Mouse (Mus musculus) heart, embryonic 15.5 days (tissue): ENCODE measurements at regions not wholly inside any gene's neighbourhood (a gene's known extent, or its start where the extent isn't known, plus 50 kb on each side); places are given as distances from the start of the nearest gene placed in this dataset.
"Not testable (repeated sequence)": the region's sequence is repeated elsewhere in the genome, so short reads cannot be mapped to it uniquely, and the experiment has no call there.

Experiments
- ATAC-seq: fragments of 200-750 bp; cut with Nextera tagmentation; replicated peaks from 2 replicates; pipeline ENCODE4 v1.8.0; 2017; ENCODE audit warnings: low read depth, moderate TSS enrichment; ENCODE audit not compliant: insufficient number of reproducible peaks, insufficient read depth, low FRiP score
- H3K27ac ChIP-seq: fragments of 300-500 bp; sonication (generic); 2 replicates; pipeline ENCODE4 v1.5.1; 2015; ENCODE audit warnings: mild to moderate bottlenecking, inconsistent platforms
- H3K27me3 ChIP-seq: fragments of 300-500 bp; sonication (generic); 2 replicates; pipeline ENCODE4 v1.6.1; 2015; ENCODE audit warnings: inconsistent platforms
- H3K36me3 ChIP-seq: fragments of 300-500 bp; sonication (generic); 2 replicates; pipeline ENCODE4 v1.6.1; 2015; ENCODE audit warnings: mild to moderate bottlenecking, inconsistent platforms
- H3K4me1 ChIP-seq: fragments of 300-500 bp; sonication (generic); replicated peaks from 2 replicates; pipeline ENCODE4 v1.6.1; 2015; ENCODE audit warnings: inconsistent platforms
- H3K4me2 ChIP-seq: fragments of 300-500 bp; sonication (generic); 2 replicates; pipeline ENCODE4 v1.6.1; 2015; ENCODE audit warnings: inconsistent platforms, mild to moderate bottlenecking, moderate library complexity
- H3K4me3 ChIP-seq: fragments of 300-500 bp; sonication (generic); 2 replicates; pipeline ENCODE4 v1.5.1; 2015; ENCODE audit warnings: mild to moderate bottlenecking, inconsistent platforms
- H3K9ac ChIP-seq: fragments of 300-500 bp; sonication (generic); 2 replicates; pipeline ENCODE4 v1.6.1; 2015; ENCODE audit warnings: mild to moderate bottlenecking, inconsistent platforms
- H3K9me3 ChIP-seq: fragments of 300-500 bp; sonication (generic); replicated peaks from 2 replicates; pipeline ENCODE4 v1.6.1; 2016; ENCODE audit warnings: inconsistent platforms
- WGBS: fragments of 180-500 bp; shearing (Covaris S2); methylation state at CpG from one replicate; pipeline ENCODE4 v1.1.7; 2015; ENCODE audit warnings: mixed read lengths; 5-methylcytosine and 5-hydroxymethylcytosine counted together

DNA sequence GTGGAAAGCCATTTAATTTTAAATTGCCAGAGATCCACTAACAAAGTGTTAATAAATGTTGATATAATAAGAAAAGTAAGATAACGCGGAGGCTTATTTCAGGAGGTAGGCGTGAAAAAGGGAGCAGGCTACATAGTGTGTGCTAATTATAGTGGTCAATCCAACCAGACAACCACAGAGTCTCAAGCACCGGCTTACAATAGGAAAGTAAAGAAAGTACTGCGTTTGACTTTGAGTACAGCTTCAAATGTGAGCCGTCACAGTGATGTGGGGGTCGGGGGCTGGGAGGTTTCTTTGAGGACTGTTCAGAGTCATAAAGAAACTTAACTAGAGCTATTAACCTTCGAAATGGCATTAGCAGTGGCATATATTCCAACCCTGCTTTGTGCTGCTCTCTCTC, 329.1 kb downstream of the Tdrd3 start:
- no peak overlapping the region for H3K4me3 ChIP-seq

DNA sequence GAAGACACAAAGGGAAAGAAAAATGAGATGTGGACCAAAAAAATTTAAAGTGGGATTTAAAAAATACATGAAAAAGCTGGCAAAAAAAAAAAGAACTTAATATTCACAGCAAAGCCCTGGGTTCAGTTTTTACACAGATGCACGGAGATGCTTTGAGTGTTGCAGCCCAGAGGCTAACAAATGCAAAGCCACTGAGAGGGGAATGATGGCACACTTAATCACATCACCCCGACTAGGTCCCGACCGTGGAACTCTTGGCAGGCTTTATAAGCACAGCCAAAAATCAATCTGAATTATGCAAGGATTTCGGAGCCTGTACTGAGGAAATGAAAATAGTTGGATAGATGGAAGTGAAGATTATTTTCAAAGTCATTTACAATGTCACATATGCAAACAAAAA, 329.6 kb downstream of the Tdrd3 start:
- H3K9ac ChIP-seq, result no peak overlapping the region
- no peaks in the 10 kb centered on the region for H3K9me3 ChIP-seq
- no peaks in the 10 kb centered on the region for H3K36me3 ChIP-seq
- ATAC-seq, result no peak
- no peaks in the 10 kb centered on the region for H3K4me1 ChIP-seq
- no peak overlapping the region for H3K27ac ChIP-seq
- H3K4me2 ChIP-seq, result no peak overlapping the region
- no peak overlapping the region for H3K4me3 ChIP-seq
- no peaks in the 10 kb centered on the region for H3K27me3 ChIP-seq
- WGBS, result 59% methylated on average over 5 of the region's 5 CpGs

More for the DNA sequence above, 329.1 kb downstream of the Tdrd3 start:
- H3K9me3 ChIP-seq, result no peaks in the 10 kb centered on the region
- no peaks in the 10 kb centered on the region for H3K36me3 ChIP-seq
- no peak overlapping the region for H3K27ac ChIP-seq
- H3K27me3 ChIP-seq, result no peaks in the 10 kb centered on the region
- WGBS, result 48% methylated on average over 8 of the region's 8 CpGs
- H3K4me1 ChIP-seq, result no peaks in the 10 kb centered on the region
- H3K4me2 ChIP-seq, result peak overlapping the region; percentile 38
- no peak for ATAC-seq
- no peak overlapping the region for H3K9ac ChIP-seq

DNA sequence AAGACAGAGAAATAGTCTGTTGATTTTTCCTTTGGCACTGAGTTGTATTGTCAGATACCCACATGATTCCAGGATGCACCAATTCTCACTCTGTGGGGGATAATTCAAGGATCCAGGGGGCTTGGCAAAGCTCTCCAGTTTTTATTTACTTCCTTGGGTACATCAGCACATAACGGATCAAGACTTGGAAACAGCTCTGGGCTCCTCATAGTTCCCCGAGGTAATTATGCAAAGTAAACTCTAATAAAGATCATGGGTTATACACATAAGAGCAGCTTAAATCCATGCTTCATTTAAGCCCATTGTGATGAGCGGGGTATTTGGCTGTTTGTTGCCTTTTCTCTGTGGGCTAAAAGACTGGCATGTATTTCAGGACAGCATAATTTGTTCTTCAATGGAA, 332.6 kb downstream of the Tdrd3 start:
- Histone ChIP-seq H3K9me3 (no peaks in the 10 kb centered on the region), H3K27me3 (no peaks in the 10 kb centered on the region), H3K36me3 (no peaks in the 10 kb centered on the region), H3K4me3 (no peak overlapping the region), H3K4me2 (no peak overlapping the region), H3K27ac (no peak overlapping the region), H3K4me1 (no peaks in the 10 kb centered on the region), H3K9ac (no peak overlapping the region)
- ATAC-seq, result no peak
- 74% methylated on average over 3 of the region's 3 CpGs for WGBS

DNA sequence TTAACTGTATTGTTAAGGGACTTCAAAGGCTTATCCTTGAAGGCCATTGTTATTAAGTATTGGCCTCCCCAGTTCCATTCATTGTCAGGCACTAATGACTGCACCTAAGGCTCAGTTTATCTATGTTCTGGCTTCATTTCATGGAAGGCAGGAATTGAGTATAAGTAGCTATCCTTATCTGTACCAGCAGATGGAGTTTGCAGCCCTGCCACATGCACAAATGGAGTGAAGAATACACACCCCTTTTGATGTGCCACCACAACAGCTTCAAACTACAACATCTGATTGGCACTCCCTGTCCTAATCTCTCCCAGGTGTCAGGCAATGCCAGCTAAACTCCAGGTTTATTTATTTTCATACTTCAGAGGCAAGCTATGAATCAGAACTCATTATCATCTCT, 333.3 kb downstream of the Tdrd3 start:
- H3K4me2 ChIP-seq, result no peak overlapping the region
- H3K27me3 ChIP-seq, result no peaks in the 10 kb centered on the region
- no peak overlapping the region for H3K4me3 ChIP-seq
- no peaks in the 10 kb centered on the region for H3K9me3 ChIP-seq
- H3K27ac ChIP-seq, result no peak overlapping the region
- no peak for ATAC-seq
- H3K9ac ChIP-seq, result no peak overlapping the region
- no peaks in the 10 kb centered on the region for H3K36me3 ChIP-seq
- peaks cover 3% of the 10 kb centered on the region for H3K4me1 ChIP-seq

DNA sequence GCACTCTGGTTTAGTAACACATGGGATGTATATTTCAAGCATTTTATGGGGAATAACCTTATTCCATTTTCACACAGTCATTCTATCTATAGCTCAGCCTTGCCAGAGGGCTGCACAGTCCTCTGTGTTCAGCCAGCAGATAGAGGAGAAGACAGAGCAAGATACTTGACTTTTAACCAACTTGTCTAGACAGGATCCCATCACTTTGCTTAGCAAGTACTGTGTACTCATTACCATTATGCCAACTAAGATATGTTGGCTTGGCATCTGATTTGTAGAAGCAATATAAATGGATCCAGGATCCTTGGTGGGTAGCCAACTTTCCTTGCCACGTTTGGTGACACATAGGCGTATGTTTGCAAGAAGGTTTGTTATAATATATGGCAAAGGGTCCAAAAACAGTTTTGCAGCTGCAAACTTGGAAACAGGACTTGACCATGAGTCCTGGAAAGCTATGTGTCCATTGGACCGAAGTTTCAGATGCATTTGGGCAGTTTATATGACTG, 334.3 kb downstream of the Tdrd3 start:
- no peak overlapping the region for H3K9ac ChIP-seq
- no peak for ATAC-seq
- no peaks in the 10 kb centered on the region for H3K36me3 ChIP-seq
- H3K4me3 ChIP-seq, result no peak overlapping the region
- no peak overlapping the region for H3K4me2 ChIP-seq
- peaks cover 6% of the 10 kb centered on the region for H3K4me1 ChIP-seq
- WGBS, result 78% methylated on average over 3 of the region's 3 CpGs
- H3K27me3 ChIP-seq, result no peaks in the 10 kb centered on the region
- no peak overlapping the region for H3K27ac ChIP-seq
- H3K9me3 ChIP-seq, result no peaks in the 10 kb centered on the region

DNA sequence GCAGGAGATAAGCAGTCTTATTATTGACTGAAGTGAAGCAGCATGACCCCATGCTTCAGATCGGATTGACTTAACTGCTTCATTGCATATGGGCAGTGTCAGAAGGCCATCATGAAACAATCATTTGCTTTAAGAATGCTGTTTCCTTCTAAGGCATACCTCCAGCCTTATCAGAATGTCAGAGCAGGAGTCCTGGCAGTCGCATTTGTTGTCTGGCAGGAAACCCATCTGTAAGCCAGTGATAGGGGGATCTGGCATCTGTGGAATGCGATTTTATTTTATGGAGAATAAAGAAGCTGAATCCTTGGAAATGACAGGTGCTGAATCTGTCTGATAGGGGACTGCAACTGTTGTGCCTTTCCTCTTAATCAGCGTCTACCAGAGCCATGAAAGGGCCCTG, 338.3 kb downstream of the Tdrd3 start:
- peaks cover 6% of the 10 kb centered on the region for H3K4me1 ChIP-seq
- no peak for ATAC-seq
- no peak overlapping the region for H3K9ac ChIP-seq
- no peak overlapping the region for H3K27ac ChIP-seq
- H3K4me3 ChIP-seq, result no peak overlapping the region
- no peaks in the 10 kb centered on the region for H3K27me3 ChIP-seq
- H3K4me2 ChIP-seq, result no peak overlapping the region
- no peaks in the 10 kb centered on the region for H3K9me3 ChIP-seq
- WGBS, result 13% methylated on average over 4 of the region's 4 CpGs
- H3K36me3 ChIP-seq, result no peaks in the 10 kb centered on the region

DNA sequence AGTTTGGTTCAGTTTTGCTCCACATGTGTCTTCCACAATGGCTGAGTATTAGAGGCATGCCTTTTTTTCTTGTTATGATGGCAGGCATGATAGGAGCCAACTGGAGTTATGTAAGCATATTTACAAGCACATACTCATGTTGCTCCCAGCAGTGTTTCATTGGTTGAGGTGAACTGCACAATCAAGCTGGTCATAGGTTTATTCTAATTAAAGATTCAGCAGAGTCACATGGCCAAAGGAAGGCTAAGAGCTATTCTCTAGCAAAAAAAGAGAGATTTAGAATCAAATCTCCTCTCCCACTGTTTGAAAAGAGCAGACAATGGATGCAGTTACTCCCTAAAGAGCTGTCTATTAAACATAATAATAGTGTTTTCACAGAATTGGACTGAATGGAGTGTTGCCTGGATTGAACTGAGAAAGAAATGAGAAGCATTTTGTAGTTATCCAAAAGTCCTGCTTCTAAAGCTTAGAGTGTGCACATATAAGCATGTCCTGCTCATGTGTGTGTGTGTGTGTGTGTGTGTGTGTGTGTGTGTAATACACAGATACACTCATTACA, 359.0 kb downstream of the Tdrd3 start:
- H3K4me2 ChIP-seq, result no peak overlapping the region
- H3K9me3 ChIP-seq, result no peaks in the 10 kb centered on the region
- H3K9ac ChIP-seq, result no peak overlapping the region
- H3K27ac ChIP-seq, result no peak overlapping the region
- ATAC-seq, result no peak
- no peaks in the 10 kb centered on the region for H3K27me3 ChIP-seq
- H3K4me1 ChIP-seq, result no peaks in the 10 kb centered on the region
- H3K36me3 ChIP-seq, result no peaks in the 10 kb centered on the region
- H3K4me3 ChIP-seq, result no peak overlapping the region

DNA sequence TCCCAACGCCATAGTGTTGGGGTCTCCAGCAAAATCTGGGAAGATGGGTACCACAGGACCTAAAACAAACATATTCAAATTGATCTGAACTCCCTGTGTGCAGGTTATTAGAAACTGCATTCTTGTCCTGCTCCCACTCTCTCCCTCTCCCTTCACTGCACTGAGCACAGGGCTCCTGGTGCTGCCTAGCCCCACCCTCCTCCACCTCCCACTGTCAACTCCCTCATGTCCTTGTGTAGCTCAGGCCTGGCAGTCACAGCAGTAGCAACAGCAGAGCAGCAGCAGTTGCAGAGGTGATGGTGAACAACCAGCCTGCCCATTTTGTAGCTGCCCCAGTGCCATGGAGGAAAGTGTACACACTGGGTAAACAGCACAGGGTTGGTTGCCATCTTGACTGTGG, 383.4 kb downstream of the Tdrd3 start:
- ATAC-seq, result no peak
- H3K4me3 ChIP-seq, result no peak overlapping the region
- H3K27ac ChIP-seq, result no peak overlapping the region
- no peaks in the 10 kb centered on the region for H3K4me1 ChIP-seq
- no peak overlapping the region for H3K4me2 ChIP-seq
- H3K36me3 ChIP-seq, result no peaks in the 10 kb centered on the region
- 71% methylated on average over 1 of the region's 1 CpGs for WGBS
- H3K9ac ChIP-seq, result no peak overlapping the region
- no peaks in the 10 kb centered on the region for H3K9me3 ChIP-seq
- no peaks in the 10 kb centered on the region for H3K27me3 ChIP-seq

DNA sequence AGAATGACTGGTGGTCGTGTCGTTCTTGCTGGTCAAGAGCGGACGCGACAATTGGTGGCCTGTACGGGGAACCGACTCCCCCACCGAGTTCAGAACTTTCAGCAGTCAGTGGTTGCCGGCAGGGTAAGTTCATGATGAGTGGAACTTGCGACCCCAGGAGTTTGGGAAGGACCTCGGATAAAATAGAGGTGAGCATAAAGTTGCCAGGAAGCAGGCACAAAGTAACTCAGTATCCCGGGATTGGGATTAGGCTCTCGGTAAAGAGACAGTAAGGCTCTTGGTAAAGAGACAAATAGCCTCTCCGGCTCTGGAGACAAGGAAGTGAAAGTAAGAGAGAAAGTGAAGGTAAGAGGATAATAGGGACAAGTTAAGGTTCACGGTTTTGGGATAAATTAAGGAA, 393.2 kb downstream of the Tdrd3 start:
- H3K4me3 ChIP-seq, H3K27me3 ChIP-seq, H3K27ac ChIP-seq, H3K4me2 ChIP-seq, H3K9me3 ChIP-seq, ATAC-seq, H3K36me3 ChIP-seq, H3K4me1 ChIP-seq, H3K9ac ChIP-seq: not testable (repeated sequence)
- WGBS, result 84% methylated on average over 15 of the region's 15 CpGs

DNA sequence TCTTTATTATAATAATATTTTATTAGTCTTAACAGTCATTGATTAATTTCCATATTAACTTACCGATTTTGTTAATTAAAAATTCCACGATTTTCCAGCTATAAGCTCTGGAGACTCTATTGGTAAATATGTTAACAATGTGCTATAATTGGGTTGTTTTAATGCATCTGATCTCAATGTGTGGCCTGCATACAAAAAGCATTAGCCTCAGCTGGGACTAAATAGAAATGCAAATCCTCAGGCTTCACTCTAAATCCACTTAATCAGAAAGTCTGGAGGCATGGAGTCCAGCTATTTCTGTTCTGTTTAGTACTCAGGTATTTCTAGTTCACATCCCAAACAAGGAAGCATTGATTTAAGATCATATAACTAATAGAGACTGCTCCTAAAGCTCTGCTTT, 427.7 kb downstream of the Tdrd3 start:
- Histone ChIP-seq H3K36me3 (no peaks in the 10 kb centered on the region), H3K27ac (no peak overlapping the region), H3K4me2 (no peak overlapping the region), H3K27me3 (no peaks in the 10 kb centered on the region), H3K4me1 (no peaks in the 10 kb centered on the region), H3K4me3 (no peak overlapping the region), H3K9ac (no peak overlapping the region), H3K9me3 (no peaks in the 10 kb centered on the region)
- WGBS, result 64% methylated on average over 2 of the region's 2 CpGs
- ATAC-seq, result no peak

DNA sequence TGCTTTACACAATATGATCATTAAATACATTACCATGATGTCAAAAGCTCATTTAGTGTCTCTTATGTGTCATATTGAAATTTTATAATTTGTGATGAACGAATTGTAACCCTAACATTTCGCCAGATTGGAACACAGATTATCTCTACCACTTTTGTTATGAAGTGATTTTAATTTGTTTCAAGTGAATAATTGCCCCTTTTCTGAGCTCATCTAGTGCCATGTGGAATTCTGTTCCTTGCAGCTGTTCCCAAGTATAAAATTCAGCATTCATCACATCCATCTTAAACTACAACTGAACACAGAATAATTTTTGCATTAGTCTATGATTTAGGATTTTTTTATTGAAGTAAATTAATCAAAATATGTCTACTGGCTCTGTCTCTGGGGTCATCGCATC, 445.0 kb downstream of the Tdrd3 start:
- Histone ChIP-seq H3K36me3 (no peaks in the 10 kb centered on the region), H3K4me3 (no peak overlapping the region), H3K9ac (no peak overlapping the region), H3K4me1 (no peaks in the 10 kb centered on the region), H3K4me2 (no peak overlapping the region), H3K9me3 (no peaks in the 10 kb centered on the region), H3K27me3 (no peaks in the 10 kb centered on the region), H3K27ac (no peak overlapping the region)
- ATAC-seq, result no peak
- 78% methylated on average over 3 of the region's 3 CpGs for WGBS

DNA sequence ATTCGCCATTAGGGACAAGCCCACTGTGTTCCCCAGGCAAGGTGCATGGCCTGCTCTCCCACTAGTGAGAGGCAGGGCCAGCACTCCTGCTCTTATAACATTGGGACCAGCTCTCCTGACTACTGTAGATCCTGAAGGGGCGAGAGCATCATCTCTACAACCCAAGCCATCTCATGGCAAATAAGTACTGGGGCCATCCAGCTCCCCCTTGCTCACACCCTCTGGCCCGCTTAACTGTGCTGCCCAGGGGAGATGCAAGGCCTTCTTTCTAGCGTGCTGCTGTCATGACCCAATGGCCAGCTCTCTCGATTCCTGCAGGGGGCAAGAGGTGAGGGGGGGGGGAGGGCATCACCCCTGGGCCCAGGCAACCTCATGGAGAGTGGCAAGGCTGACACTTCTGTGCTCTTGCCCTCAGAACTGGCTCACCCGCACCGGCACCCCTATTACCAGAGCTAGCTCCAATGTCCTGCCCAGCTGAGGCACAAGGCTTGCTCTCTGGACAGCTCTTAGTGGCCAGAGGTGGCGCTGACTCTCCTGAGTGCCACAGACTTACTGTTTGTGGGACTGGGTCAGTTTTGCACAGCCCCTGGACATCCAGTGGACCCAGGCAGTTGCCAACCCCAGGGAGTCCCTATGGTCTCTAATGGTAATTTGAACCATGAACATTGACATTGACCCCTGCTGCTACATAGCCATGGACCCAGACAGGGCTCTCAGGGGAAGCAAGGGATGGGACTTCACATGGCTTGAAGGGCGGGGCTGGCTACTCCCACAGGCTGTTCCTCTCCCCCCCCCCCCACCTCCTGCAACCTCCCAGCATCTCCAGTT, 448.2 kb downstream of the Tdrd3 start:
- 85% methylated on average over 9 of the region's 9 CpGs for WGBS
- no peak for ATAC-seq
- H3K27ac ChIP-seq, result no peak overlapping the region

More for the DNA sequence above, 448.2 kb downstream of the Tdrd3 start:
- no peaks in the 10 kb centered on the region for H3K27me3 ChIP-seq
- H3K9ac ChIP-seq, result no peak overlapping the region
- no peaks in the 10 kb centered on the region for H3K36me3 ChIP-seq
- no peaks in the 10 kb centered on the region for H3K4me1 ChIP-seq
- no peak overlapping the region for H3K4me2 ChIP-seq
- H3K9me3 ChIP-seq, result no peaks in the 10 kb centered on the region
- H3K4me3 ChIP-seq, result no peak overlapping the region
